Mouse (Mus musculus) myocyte (in vitro differentiated cells): ENCODE measurements around the gene Angptl6. TPM values are rescaled to one million over a fixed set of nuclear protein-coding genes. Genes with fewer than 3 reads are reported as not detected.

Source experiments
- H3K27me3 ChIP-seq: one replicate; pipeline ENCODE4 v1.6.1; 2011; ENCODE audit not compliant: control insufficient read depth, insufficient read depth, insufficient read length
- H3K36me3 ChIP-seq: one replicate; pipeline ENCODE4 v1.6.1; 2011; ENCODE audit not compliant: control insufficient read depth, insufficient read depth
- H3K4me2 ChIP-seq: one replicate; pipeline ENCODE4 v1.6.1; 2011; ENCODE audit warnings: low read depth, control low read depth
- H3K4me3 ChIP-seq: one replicate; pipeline ENCODE4 v1.5.1; 2011; ENCODE audit warnings: mild to moderate bottlenecking, control low read depth, moderate library complexity
- H3K79me2 ChIP-seq: one replicate; pipeline ENCODE4 v1.6.1; 2011; ENCODE audit not compliant: control insufficient read depth, insufficient read depth
- H3ac ChIP-seq: one replicate; pipeline ENCODE4 v1.6.1; 2011; ENCODE audit not compliant: control insufficient read depth, insufficient read length
- E2F4 ChIP-seq: IDR thresholded peaks from one replicate; pipeline ENCODE4 v1.6.1; 2011; ENCODE audit warnings: mild to moderate bottlenecking, control low read depth, moderate library complexity; ENCODE audit not compliant: insufficient read depth
- MAX ChIP-seq: IDR thresholded peaks from one replicate; pipeline ENCODE4 v1.6.1; 2011; ENCODE audit warnings: low read depth, mild to moderate bottlenecking, control low read depth
- MYOD1 ChIP-seq, 3 experiments: IDR thresholded peaks; one replicate each; pipeline ENCODE4 v1.6.1; 2011; ENCODE audit warnings: control low read depth in 2 of 3, low read depth in 2 of 3, mild to moderate bottlenecking in 2 of 3, moderate library complexity in 1 of 3; ENCODE audit not compliant: insufficient read length in 2 of 3, control insufficient read depth in 1 of 3
- MYOG ChIP-seq, 3 experiments: IDR thresholded peaks; one replicate each; pipeline ENCODE4 v1.6.1; 2011; ENCODE audit warnings: control low read depth in 2 of 3, low read depth in 2 of 3, mild to moderate bottlenecking in 2 of 3; ENCODE audit not compliant: insufficient read length in 2 of 3, control insufficient read depth in 1 of 3, insufficient read depth in 1 of 3
- POLR2A ChIP-seq: IDR thresholded peaks from one replicate; pipeline ENCODE4 v1.6.1; 2011; ENCODE audit warnings: low read depth, mild to moderate bottlenecking, control low read depth, moderate library complexity; ENCODE audit not compliant: insufficient read length
- POLR2AphosphoS2 ChIP-seq: IDR thresholded peaks from one replicate; pipeline ENCODE4 v1.6.1; 2011; ENCODE audit warnings: low read depth, control low read depth; ENCODE audit not compliant: insufficient read length
- REST ChIP-seq: IDR thresholded peaks from one replicate; pipeline ENCODE4 v1.6.1; 2011; ENCODE audit warnings: mild to moderate bottlenecking, control low read depth, moderate library complexity; ENCODE audit not compliant: insufficient read depth, insufficient read length
- SRF ChIP-seq: IDR thresholded peaks from one replicate; pipeline ENCODE4 v1.6.1; 2011; ENCODE audit warnings: low read depth; ENCODE audit not compliant: control insufficient read depth, insufficient read length
- TCF12 ChIP-seq: IDR thresholded peaks from one replicate; pipeline ENCODE4 v1.6.1; 2011; ENCODE audit warnings: mild to moderate bottlenecking, control low read depth; ENCODE audit not compliant: poor library complexity, insufficient read depth, severe bottlenecking
- TCF3 ChIP-seq: IDR thresholded peaks from one replicate; pipeline ENCODE4 v1.6.1; 2011; ENCODE audit warnings: low read depth, control low read depth; ENCODE audit not compliant: insufficient read length
- USF1 ChIP-seq: IDR thresholded peaks from one replicate; pipeline ENCODE4 v1.6.1; 2011; ENCODE audit warnings: low read depth, mild to moderate bottlenecking, control low read depth, moderate library complexity
- polyA plus RNA-seq: library from polyadenylated mRNA; unstranded; fragments of >200 nt; fragmentation: generic; extraction: Trizol; gene quantifications from one replicate; pipeline ENCODE4 v1.2.1, GENCODE M21; 2012; ENCODE audit warnings: missing spikeins

The Angptl6 gene
- polyA plus RNA-seq, 1 experiment: 12.6 TPM

GRCm38 (mm10) chr9:20873521-20873920 lies 6.0 kb downstream of the Angptl6 start:
- H3K4me3 ChIP-seq: no peak overlapping the region
- no peak overlapping the region for H3K4me2 ChIP-seq
- no peak overlapping the region for H3ac ChIP-seq
- H3K79me2 ChIP-seq: no peaks in the 10 kb centered on the region
- TF ChIP-seq MYOG (IDR thresholded peaks at IDR 0.05; ENCODE audit: control insufficient read depth in 1 of 3, insufficient read depth in 1 of 3, insufficient read length in 2 of 3, low read depth in 2 of 3): no peak
- no peak for TF ChIP-seq SRF
- TF ChIP-seq REST: no peak
- TF ChIP-seq MYOD1 (IDR thresholded peaks at IDR 0.05; ENCODE audit: control insufficient read depth in 1 of 3, insufficient read length in 2 of 3, low read depth in 2 of 3): no peak
- no peak for TF ChIP-seq MAX
- no peak for TF ChIP-seq POLR2AphosphoS2
- TF ChIP-seq E2F4: no peak
- no peak for TF ChIP-seq TCF12
- no peak for TF ChIP-seq USF1
- TF ChIP-seq POLR2A: no peak
- TF ChIP-seq TCF3: no peak
- H3K36me3 ChIP-seq: no peaks in the 10 kb centered on the region
- no peaks in the 10 kb centered on the region for H3K27me3 ChIP-seq

DNA sequence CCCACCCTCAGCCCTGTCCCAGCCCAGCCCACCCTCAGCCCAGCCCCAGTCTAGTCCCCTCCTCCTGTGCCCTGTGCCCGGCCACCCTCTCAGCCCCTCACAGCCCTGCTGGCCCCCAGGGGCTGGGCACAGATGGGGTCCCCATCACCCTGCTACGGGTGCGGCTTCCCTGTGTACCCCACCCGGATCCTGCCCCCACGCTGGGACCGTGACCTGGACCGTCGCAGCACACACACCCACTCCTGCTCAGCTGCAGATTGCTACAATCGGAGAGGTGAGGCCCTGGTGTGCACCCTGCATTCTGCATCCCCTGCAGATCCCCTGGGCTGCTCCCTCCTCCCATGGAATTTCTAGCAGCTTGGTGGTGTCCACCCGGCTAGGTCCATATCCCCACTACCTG lies 6.5 kb downstream of the Angptl6 start:
- H3K36me3 ChIP-seq: no peaks in the 10 kb centered on the region
- no peak overlapping the region for H3K4me2 ChIP-seq
- H3K4me3 ChIP-seq: no peak overlapping the region
- no peaks in the 10 kb centered on the region for H3K79me2 ChIP-seq
- TF ChIP-seq POLR2AphosphoS2 (peak; percentile 4), SRF (no peak)
- H3K27me3 ChIP-seq: no peaks in the 10 kb centered on the region
- H3ac ChIP-seq: no peak overlapping the region

GRCm38 (mm10) chr9:20870211-20871173 lies 9.0 kb downstream of the Angptl6 start:
- Histone ChIP-seq H3K4me2 (no peak overlapping the region), H3ac (no peak overlapping the region), H3K79me2 (no peaks in the 10 kb centered on the region), H3K27me3 (no peaks in the 10 kb centered on the region), H3K36me3 (no peaks in the 10 kb centered on the region), H3K4me3 (no peak overlapping the region)
- TF ChIP-seq POLR2A (no peak), MAX (no peak), POLR2AphosphoS2 (peak; percentile 10), MYOD1 (IDR thresholded peaks at IDR 0.05; ENCODE audit: control insufficient read depth in 1 of 3, insufficient read length in 2 of 3, low read depth in 2 of 3) (no peak)

DNA sequence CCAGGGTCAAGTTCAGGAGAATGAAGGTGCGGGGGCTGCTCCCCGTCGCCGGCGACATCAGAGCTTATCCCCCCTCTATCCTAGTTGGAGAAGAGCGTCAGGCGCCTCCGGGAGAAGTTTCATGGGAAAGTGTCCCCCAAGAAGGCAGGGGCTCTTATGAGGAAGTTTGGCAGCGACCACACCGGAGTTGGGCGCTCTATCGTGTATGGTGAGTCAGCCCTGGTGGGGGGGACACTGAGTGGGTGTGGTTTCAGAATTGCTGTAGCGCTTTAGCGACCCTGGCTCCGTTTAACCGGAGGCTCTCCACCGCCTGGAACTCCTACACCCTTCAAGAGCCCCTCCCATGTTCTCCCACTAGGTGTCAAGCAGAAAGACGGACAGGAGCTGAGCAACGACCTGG lies 10.3 kb downstream of the Angptl6 start:
- Histone ChIP-seq H3ac (peak overlapping the region; percentile 11), H3K36me3 (no peaks in the 10 kb centered on the region), H3K79me2 (no peaks in the 10 kb centered on the region), H3K27me3 (no peaks in the 10 kb centered on the region), H3K4me3 (peak overlapping the region; percentile 25), H3K4me2 (peak overlapping the region; percentile 76)
- TF ChIP-seq POLR2A (no peak), POLR2AphosphoS2 (peak; percentile 7)

DNA sequence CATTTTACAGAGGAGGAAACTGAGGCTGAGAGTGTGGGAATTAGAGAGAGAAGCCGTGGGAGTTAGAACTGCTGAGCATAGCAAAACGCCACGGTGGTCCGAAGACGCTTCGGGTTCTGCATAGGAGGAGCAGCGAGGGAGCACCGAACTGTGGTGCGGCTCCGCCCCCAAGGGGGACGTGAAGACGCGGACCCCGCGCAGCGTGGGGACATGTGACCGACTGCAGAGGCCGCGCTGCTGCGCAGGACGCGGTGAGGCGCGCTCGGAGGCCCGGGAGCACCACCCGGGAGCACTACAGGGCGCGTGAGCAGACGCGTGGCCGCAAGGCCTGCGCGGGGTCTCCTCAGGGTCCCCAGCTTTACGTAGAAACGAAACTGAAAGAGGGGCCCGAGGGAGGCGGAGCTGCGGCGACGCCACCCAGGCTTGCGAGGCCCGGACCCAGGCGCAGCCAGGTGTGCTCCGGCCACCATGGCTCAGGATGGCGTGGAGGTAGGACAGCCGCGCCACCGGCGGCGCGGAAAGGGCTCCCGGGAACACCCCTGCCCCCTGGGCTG lies 11.0 kb downstream of the Angptl6 start, which contains the start of gene A230050P20Rik:
Gene A230050P20Rik, plus strand, starts transcription at position 195 of the 554 bp plus-strand sequence.
- H3ac ChIP-seq: peak within 1 kb of the TSS; percentile 11
- no peaks in the 10 kb centered on the region for H3K27me3 ChIP-seq
- TF ChIP-seq USF1: peak; percentile 26
- peak in 1 of 3 experiments; percentile 22 for TF ChIP-seq MYOG (IDR thresholded peaks at IDR 0.05; ENCODE audit: control insufficient read depth in 1 of 3, insufficient read depth in 1 of 3, insufficient read length in 2 of 3, low read depth in 2 of 3)
- peak; percentile 71 for TF ChIP-seq POLR2A
- TF ChIP-seq MYOD1 (IDR thresholded peaks at IDR 0.05; ENCODE audit: control insufficient read depth in 1 of 3, insufficient read length in 2 of 3, low read depth in 2 of 3): peak in 1 of 3 experiments; percentile 1
- TF ChIP-seq POLR2AphosphoS2: peak; percentile 61
- no peak for TF ChIP-seq REST
- TF ChIP-seq SRF: no peak
- H3K36me3 ChIP-seq: no peaks in the 10 kb centered on the region
- H3K4me2 ChIP-seq: peak within 1 kb of the TSS; percentile 76
- H3K4me3 ChIP-seq: peak within 1 kb of the TSS; percentile 25
- H3K79me2 ChIP-seq: no peaks in the 10 kb centered on the region
